17 mouse cellular contexts compared by ENCODE assay signal in the genomic region with DNA sequence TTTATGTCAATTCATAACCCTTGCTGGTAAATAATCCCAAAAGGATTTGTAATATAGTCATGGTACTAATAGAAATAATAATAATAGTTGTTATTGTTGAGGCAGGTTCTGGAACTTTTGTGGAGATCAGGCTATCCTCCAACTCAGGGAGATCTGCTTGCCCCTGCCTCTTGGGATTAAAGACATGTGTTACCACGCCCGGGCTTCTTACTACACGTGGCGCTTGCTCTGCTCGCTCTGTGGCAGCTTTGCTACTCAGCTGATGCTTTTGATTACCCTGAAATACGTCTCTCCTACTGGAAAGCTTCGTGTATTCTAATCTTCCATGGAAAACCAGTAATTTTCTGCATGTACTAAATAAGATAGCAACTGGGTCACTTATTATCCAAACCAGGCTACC.
"Had no signal": no experiment of that assay in that cellular context is flagged by ENCODE, and none has a peak within 500 bp of the region (broad histone marks: within the 10 kb centered on the region; RNA-seq: fewer than 3 reads in every experiment).

No protein-coding gene starts in this region.

- ATAC-seq: lung, postnatal 0 days; midbrain, embryonic 13.5 days; midbrain, embryonic 15.5 days had no signal

- H3K9ac ChIP-seq: lung, embryonic 15.5 days; midbrain, embryonic 13.5 days; midbrain, embryonic 15.5 days; neural tube, embryonic 12.5 days; stomach, embryonic 15.5 days had no signal

- H3K4me3 ChIP-seq: lung, embryonic 15.5 days; megakaryocyte, embryonic 14.5 days; midbrain, embryonic 13.5 days; midbrain, embryonic 15.5 days; neural tube, embryonic 12.5 days; stomach, embryonic 15.5 days had no signal

- H3K4me2 ChIP-seq: lung, embryonic 15.5 days; midbrain, embryonic 11.5 days; midbrain, embryonic 13.5 days; midbrain, embryonic 15.5 days; neural tube, embryonic 12.5 days; stomach, embryonic 15.5 days had no signal

- H3K36me3 ChIP-seq: midbrain, embryonic 15.5 days; neural tube, embryonic 12.5 days; stomach, embryonic 15.5 days had no signal

- H3K27ac ChIP-seq: lung, embryonic 15.5 days; macrophage; midbrain, embryonic 13.5 days; midbrain, embryonic 15.5 days; neural tube, embryonic 12.5 days; stomach, embryonic 15.5 days; stomach, postnatal 0 days had no signal

- H3K4me1 ChIP-seq: lung, embryonic 15.5 days; stomach, embryonic 15.5 days had no signal

- H3K9me3 ChIP-seq: lung, embryonic 15.5 days; megakaryocyte, embryonic 14.5 days; midbrain, embryonic 13.5 days; midbrain, embryonic 15.5 days; neural tube, embryonic 12.5 days; stomach, embryonic 15.5 days had no signal

- H3K27me3 ChIP-seq: lung, embryonic 15.5 days; megakaryocyte, embryonic 14.5 days; midbrain, embryonic 13.5 days; midbrain, embryonic 15.5 days; neural tube, embryonic 12.5 days; stomach, embryonic 15.5 days had no signal

- DNase-seq: lung, adult 2 months; lung, postnatal 14 days; lung, postnatal 36 days; right cerebral cortex, postnatal 14 days; thymus, adult 2 months; thymus, postnatal 14 days; thymus, postnatal 36 days had no signal
